Mouse (Mus musculus) cerebellum, postnatal 14 days (tissue): ENCODE data around the gene Cars2.
A peak's percentile ranks its signal among the peaks of the same experiment; 100 is the strongest.
"Not testable (repeated sequence)": the region's sequence is repeated elsewhere in the genome, so short reads cannot be mapped to it uniquely, and the experiment has no call there.

ENCODE experiments used
- DNase-seq, 2 experiments: peaks; one replicate each; pipeline ENCODE4 v3.0.0; 2021; ENCODE audit warnings: mixed read lengths in 2 of 2

Gene Cars2

GRCm38 (mm10) chr8:11550281-11550948, at the start of gene Cars2:
Cars2 (minus strand) TSS chr8:11550783.
- DNase-seq: peak; percentile 91 to 95

GRCm38 (mm10) chr8:11593222-11593884, 42.8 kb upstream of the Cars2 start:
- DNase-seq: no peak

GRCm38 (mm10) chr8:11592296-11592695, 41.7 kb upstream of the Cars2 start:
- no peak for DNase-seq

- DNase-seq: no peak
These were observed 41.3 kb upstream of the Cars2 start for GRCm38 (mm10) chr8:11591837-11592236.

GRCm38 (mm10) chr8:11586374-11586745, 35.8 kb upstream of the Cars2 start:
- DNase-seq: no peak

GRCm38 (mm10) chr8:11585513-11586373, 35.2 kb upstream of the Cars2 start:
- no peak for DNase-seq

- no peak for DNase-seq
These were observed 25.2 kb upstream of the Cars2 start for GRCm38 (mm10) chr8:11575604-11576384.

- no peak for DNase-seq
These were observed 24.5 kb upstream of the Cars2 start for GRCm38 (mm10) chr8:11574911-11575603.

GRCm38 (mm10) chr8:11572428-11572827, 21.8 kb upstream of the Cars2 start:
- DNase-seq: no peak

GRCm38 (mm10) chr8:11571950-11572349, 21.4 kb upstream of the Cars2 start:
- DNase-seq: no peak

GRCm38 (mm10) chr8:11570742-11571141, 20.2 kb upstream of the Cars2 start:
- DNase-seq: no peak

GRCm38 (mm10) chr8:11569260-11570097, 18.9 kb upstream of the Cars2 start:
- no peak for DNase-seq

GRCm38 (mm10) chr8:11568193-11568592, 17.6 kb upstream of the Cars2 start:
- not testable (repeated sequence) for DNase-seq

GRCm38 (mm10) chr8:11564721-11565120, 14.1 kb upstream of the Cars2 start:
- DNase-seq: no peak

- DNase-seq: no peak
These were observed 13.7 kb upstream of the Cars2 start for GRCm38 (mm10) chr8:11564236-11564635.

- no peak for DNase-seq
These were observed 9.6 kb upstream of the Cars2 start for GRCm38 (mm10) chr8:11560220-11560619.

- no peak for DNase-seq
These were observed 8.9 kb upstream of the Cars2 start for GRCm38 (mm10) chr8:11559511-11559910.

GRCm38 (mm10) chr8:11557768-11558629, 7.4 kb upstream of the Cars2 start:
- DNase-seq: peak; percentile 98 to 99

GRCm38 (mm10) chr8:11557424-11557767, 6.8 kb upstream of the Cars2 start:
- peak in 1 of 2 experiments; percentile 71 for DNase-seq
